29 mouse cellular contexts compared by ENCODE assay signal in the genomic region with DNA sequence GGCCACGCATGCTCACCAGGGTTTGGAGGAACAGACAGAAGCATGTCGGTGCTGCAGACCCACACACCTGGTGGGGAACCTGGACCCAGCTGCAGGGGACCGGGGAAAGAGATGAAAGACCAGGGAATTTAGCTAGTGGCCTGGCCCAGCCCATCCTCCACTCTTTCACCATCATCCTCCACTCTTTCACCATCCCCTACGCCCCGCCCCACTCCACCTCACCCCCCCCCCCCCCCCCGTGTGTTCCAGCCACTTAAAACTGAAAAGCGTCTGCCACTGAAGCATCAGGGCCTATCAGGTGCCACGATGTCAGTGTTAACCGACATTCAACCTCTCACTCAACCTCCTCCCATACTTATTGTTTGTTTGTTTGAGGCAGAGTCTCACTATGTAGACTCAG. TPM values are rescaled to one million over a fixed set of nuclear protein-coding genes. Genes with fewer than 3 reads are reported as not detected.
DNase-seq lines count a peak whose midpoint lies in the region; ATAC-seq and TF ChIP-seq lines count a peak whose summit lies in the region.
"Had no signal": no experiment of that assay in that cellular context is flagged by ENCODE, and none has a peak within 500 bp of the region (broad histone marks: within the 10 kb centered on the region; RNA-seq: fewer than 3 reads in every experiment).

No protein-coding gene starts in this region.

- peaks cover 4% of the 10 kb centered on the region; the same call in 1 of the 2 replicates for H3K4me1 ChIP-seq in liver, postnatal 0 days (ENCODE audit: insufficient read depth)
- H3K4me1 ChIP-seq in liver, embryonic 11.5 days (replicated peaks; ENCODE audit: control insufficient read depth, insufficient read depth, low read length): no peaks in the 10 kb centered on the region
- peaks cover 31% of the 10 kb centered on the region for H3K4me1 ChIP-seq in E14TG2a.4 (replicated peaks; ENCODE audit: low read depth, low read length)
- H3K4me1 ChIP-seq: embryonic facial prominence, embryonic 12.5 days; embryonic facial prominence, embryonic 15.5 days; hindbrain, embryonic 13.5 days had no signal

- H3K27ac ChIP-seq in liver, postnatal 0 days (ENCODE audit: low read depth): no peak overlapping the region
- H3K27ac ChIP-seq in liver, embryonic 11.5 days (ENCODE audit: low read depth, low read length): no peak overlapping the region
- H3K27ac ChIP-seq: embryonic facial prominence, embryonic 12.5 days; embryonic facial prominence, embryonic 15.5 days; gastrocnemius, adult 2 months; heart, embryonic 15.5 days; hindbrain, embryonic 10.5 days; hindbrain, embryonic 13.5 days had no signal

- no peaks in the 10 kb centered on the region for H3K9me3 ChIP-seq in liver, postnatal 0 days (ENCODE audit: low read length)
- H3K9me3 ChIP-seq in liver, embryonic 11.5 days (ENCODE audit: control insufficient read depth, low read length): no peaks in the 10 kb centered on the region
- H3K9me3 ChIP-seq in E14TG2a.4 (ENCODE audit: low read length): no peaks in the 10 kb centered on the region
- H3K9me3 ChIP-seq: embryonic facial prominence, embryonic 12.5 days; embryonic facial prominence, embryonic 15.5 days; G1E; heart, embryonic 12.5 days; heart, embryonic 15.5 days; hindbrain, embryonic 10.5 days; hindbrain, embryonic 13.5 days had no signal

- peak; percentile 40; the same call in 1 of the 2 replicates for ATAC-seq in liver, postnatal 0 days
- ATAC-seq in liver, embryonic 11.5 days (replicated peaks; ENCODE audit: low FRiP score): no peak
- ATAC-seq in megakaryocyte, adult 5-6 weeks (ENCODE audit: poor library complexity, severe bottlenecking): peak; percentile 70
- no peak for ATAC-seq in cerebellum, adult (ENCODE audit: insufficient number of reproducible peaks, low FRiP score, low TSS enrichment)
- ATAC-seq: forebrain, embryonic 14.5 days; forebrain, postnatal 0 days; hindbrain, embryonic 16.5 days; Patski had no signal

- 0 out of 2 replicates have a peak, but pooled peaks cover 7% of the 10 kb centered on the region for H3K36me3 ChIP-seq in liver, postnatal 0 days (replicated peaks; ENCODE audit: insufficient read depth, low read length)
- peaks cover 7% of the 10 kb centered on the region; the same call in 1 of the 2 replicates for H3K36me3 ChIP-seq in liver, embryonic 11.5 days (ENCODE audit: control insufficient read depth, insufficient read depth, low read length)
- peaks cover 19% of the 10 kb centered on the region for H3K36me3 ChIP-seq in E14TG2a.4 (ENCODE audit: insufficient read depth, low read length)

- no peak for DNase-seq in liver, postnatal 0 days
- no peak for DNase-seq in liver, embryonic 11.5 days (ENCODE audit: low spot score)
- DNase-seq in R1 (ENCODE audit: low read depth, low spot score): peak; percentile 32
- no peak for DNase-seq in urinary bladder, postnatal 25 days (ENCODE audit: low spot score)
- DNase-seq in right cerebral cortex, postnatal 36 days (ENCODE audit: low spot score in 2 of 2): no peak
- DNase-seq: adrenal gland, adult 8-10 months; adrenal gland, postnatal 25 days; cerebellum, adult 11 months; cerebellum, adult 2 months; cerebellum, postnatal 25 days; forebrain, postnatal 0 days; gastrocnemius, adult 2 months; gastrocnemius, postnatal 14 days; heart, adult 18-20 months; heart, postnatal 36 days had no signal

- H3K4me3 ChIP-seq in liver, postnatal 0 days (ENCODE audit: low read depth, low read length): no peak overlapping the region
- no peak overlapping the region for H3K4me3 ChIP-seq in liver, embryonic 11.5 days (ENCODE audit: low read depth, low read length)
- peak overlapping the region; percentile 68 for H3K4me3 ChIP-seq in E14TG2a.4 (replicated peaks; ENCODE audit: low read length)
- H3K4me3 ChIP-seq: embryonic facial prominence, embryonic 12.5 days; embryonic facial prominence, embryonic 15.5 days; gastrocnemius, adult 2 months; heart, embryonic 12.5 days; heart, embryonic 15.5 days; hindbrain, embryonic 10.5 days; hindbrain, embryonic 13.5 days had no signal

- no peak overlapping the region; the same call in 1 of the 2 replicates for H3K4me2 ChIP-seq in liver, postnatal 0 days (ENCODE audit: low read depth, low read length)
- no peak overlapping the region for H3K4me2 ChIP-seq in liver, embryonic 11.5 days
- H3K4me2 ChIP-seq: embryonic facial prominence, embryonic 12.5 days; embryonic facial prominence, embryonic 15.5 days; heart, embryonic 12.5 days; heart, embryonic 15.5 days; hindbrain, embryonic 13.5 days had no signal

- WGBS in liver, postnatal 0 days (ENCODE audit: insufficient replicate concordance): 66% methylated on average over 8 of the region's 9 CpGs
- WGBS in liver, embryonic 11.5 days: 68% methylated on average over 9 of the region's 9 CpGs

- TF ChIP-seq EP300 in liver, postnatal 0 days (IDR thresholded peaks at IDR 0.05; ENCODE audit: low read depth): no peak

- H3K27me3 ChIP-seq in liver, postnatal 0 days (ENCODE audit: insufficient read depth, low read length): no peaks in the 10 kb centered on the region
- H3K27me3 ChIP-seq in liver, embryonic 11.5 days (replicated peaks; ENCODE audit: control insufficient read depth, insufficient read depth, low read length): no peaks in the 10 kb centered on the region
- peaks cover 9% of the 10 kb centered on the region; the same call in 1 of the 2 replicates for H3K27me3 ChIP-seq in E14TG2a.4 (ENCODE audit: insufficient read depth, low read length)
- H3K27me3 ChIP-seq: CH12.LX; embryonic facial prominence, embryonic 12.5 days; embryonic facial prominence, embryonic 15.5 days; heart, embryonic 12.5 days; heart, embryonic 15.5 days; hindbrain, embryonic 13.5 days; Patski had no signal

- no peak for TF ChIP-seq CTCF in liver, postnatal 0 days (IDR thresholded peaks at IDR 0.05; ENCODE audit: low read depth)
- no peak for TF ChIP-seq CTCF in E14TG2a.4 (conservative IDR thresholded peaks at IDR 0.05; ENCODE audit: low read length)

- H3K9ac ChIP-seq in liver, postnatal 0 days (replicated peaks): no peak overlapping the region
- H3K9ac ChIP-seq in liver, embryonic 11.5 days (ENCODE audit: low read depth, low read length): no peak overlapping the region
- H3K9ac ChIP-seq: embryonic facial prominence, embryonic 12.5 days; embryonic facial prominence, embryonic 15.5 days; forebrain, postnatal 0 days; heart, embryonic 12.5 days; heart, embryonic 15.5 days; hindbrain, embryonic 13.5 days had no signal

RNA-seq across cellular contexts. Expression of a gene that starts 7.0 kb away (rescaled TPM):
- polyA plus RNA-seq in liver, postnatal 0 days (2015; fragmentation: Nextera tagmentation; extraction: Ambion mirVana): 1.9 and 2.2 TPM in 2 replicates
- polyA plus RNA-seq in liver, embryonic 11.5 days (2014; fragmentation: Nextera tagmentation; extraction: Ambion mirVana): 6.8 and 9.0 TPM in 2 replicates
- 1.5 and 3.4 TPM in 2 replicates for total RNA-seq in megakaryocyte, adult 5-6 weeks (2015)
- total RNA-seq in megakaryocyte, adult 5-6 weeks (2017): 3.7 TPM in 2 replicates

RNA-seq across cellular contexts. Expression of a gene that starts 24.5 kb away (rescaled TPM):
- polyA plus RNA-seq in liver, postnatal 0 days (2015; fragmentation: Nextera tagmentation; extraction: Ambion mirVana): 8.1 and 10.1 TPM in 2 replicates
- 21.9 and 22.0 TPM in 2 replicates for polyA plus RNA-seq in liver, embryonic 11.5 days (2014; fragmentation: Nextera tagmentation; extraction: Ambion mirVana)
- 23.1 and 25.0 TPM in 2 replicates for total RNA-seq in megakaryocyte, adult 5-6 weeks (2015)
- total RNA-seq in megakaryocyte, adult 5-6 weeks (2017): 15.2 and 17.0 TPM in 2 replicates

RNA-seq across cellular contexts. Expression of a gene that starts 48.7 kb away (rescaled TPM):
- 24.9 and 31.2 TPM in 2 replicates for polyA plus RNA-seq in liver, postnatal 0 days (2015; fragmentation: Nextera tagmentation; extraction: Ambion mirVana)
- 187 and 214 TPM in 2 replicates for polyA plus RNA-seq in liver, embryonic 11.5 days (2014; fragmentation: Nextera tagmentation; extraction: Ambion mirVana)
- total RNA-seq in megakaryocyte, adult 5-6 weeks (2015): 58.4 and 63.2 TPM in 2 replicates
- 74.7 and 87.7 TPM in 2 replicates for total RNA-seq in megakaryocyte, adult 5-6 weeks (2017)

RNA-seq across cellular contexts. Expression of a gene that starts 48.9 kb away (rescaled TPM):
- polyA plus RNA-seq in liver, postnatal 0 days (2015; fragmentation: Nextera tagmentation; extraction: Ambion mirVana): 22.5 and 22.7 TPM in 2 replicates
- polyA plus RNA-seq in liver, embryonic 11.5 days (2014; fragmentation: Nextera tagmentation; extraction: Ambion mirVana): 51.4 and 57.3 TPM in 2 replicates
- 13.6 and 17.4 TPM in 2 replicates for total RNA-seq in megakaryocyte, adult 5-6 weeks (2015)
- total RNA-seq in megakaryocyte, adult 5-6 weeks (2017): 31.8 and 35.4 TPM in 2 replicates

Comparison
In these comparisons a context has a peak if more than half of its experiments do, and no peak if none do; other contexts are left out.
1. ATAC-seq: peak in liver, postnatal 0 days (single experiment) and megakaryocyte, adult 5-6 weeks (single experiment); none in liver, embryonic 11.5 days (single experiment) and cerebellum, adult (single experiment).